Mouse (Mus musculus) cerebellum, adult 11 months (tissue): ENCODE measurements around the gene Ift43.

ENCODE experiments used
- DNase-seq: peaks from one replicate; pipeline ENCODE4 v3.0.0; 2022

The Ift43 gene

DNA sequence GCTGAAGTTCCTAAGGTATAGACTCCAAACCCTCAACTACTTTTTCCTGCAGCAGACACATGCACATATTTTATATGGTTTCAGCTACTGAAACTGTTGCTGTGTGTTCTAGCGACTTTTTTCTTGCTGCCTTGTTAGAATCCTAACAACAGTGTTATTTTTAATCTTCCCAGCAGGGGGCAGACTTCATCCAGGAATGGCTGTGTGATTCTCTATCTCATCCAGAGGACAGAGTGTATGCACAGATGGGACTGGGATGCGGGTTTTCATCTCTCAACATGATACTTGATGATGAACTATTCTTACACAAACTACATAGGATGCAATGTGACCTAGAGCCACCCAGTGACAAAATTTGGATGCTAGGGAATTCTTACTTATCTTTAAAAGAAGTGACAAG, 50.5 kb downstream of the Ift43 start:
- DNase-seq: peak; percentile 67

DNA sequence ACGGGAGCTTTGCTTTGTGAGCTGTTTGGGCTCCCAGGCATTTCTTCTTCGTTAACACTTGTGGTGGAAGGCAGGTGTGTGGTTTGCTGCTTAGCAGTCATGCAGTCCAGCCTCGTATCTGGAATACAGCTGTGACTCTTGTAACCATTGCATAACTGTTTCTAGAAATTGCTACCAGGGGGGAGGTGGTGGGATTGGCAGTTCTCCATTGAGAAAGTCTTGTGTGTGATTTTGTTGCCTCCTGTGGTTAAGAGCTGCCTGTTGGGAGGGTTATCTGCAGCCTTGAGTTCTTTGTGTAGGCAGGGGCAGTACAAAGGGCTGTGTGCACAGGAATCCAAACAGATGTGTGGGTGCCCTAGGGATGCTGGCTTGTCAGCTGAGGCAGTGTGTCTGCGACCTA, 53.4 kb downstream of the Ift43 start:
- no peak for DNase-seq

DNA sequence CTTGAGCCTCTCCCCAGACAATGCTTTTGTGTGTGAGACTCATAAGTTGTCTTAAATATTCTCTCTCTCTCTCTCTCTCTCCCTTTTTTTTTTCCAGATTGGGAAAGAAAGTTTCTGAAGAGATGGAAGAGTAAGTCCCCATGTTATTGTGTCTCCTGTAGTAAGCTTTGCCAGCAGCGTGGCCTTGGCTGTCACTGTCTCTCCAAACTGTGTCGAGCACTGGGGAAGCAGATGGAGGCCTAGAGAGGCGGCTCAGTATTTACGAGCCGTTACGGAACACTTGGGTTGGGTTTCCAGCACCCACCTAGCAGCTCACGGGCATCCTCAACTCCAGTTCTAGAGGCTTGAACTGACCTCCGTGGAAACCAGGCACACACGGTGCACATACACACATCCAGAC, 56.4 kb downstream of the Ift43 start:
- DNase-seq: no peak

DNA sequence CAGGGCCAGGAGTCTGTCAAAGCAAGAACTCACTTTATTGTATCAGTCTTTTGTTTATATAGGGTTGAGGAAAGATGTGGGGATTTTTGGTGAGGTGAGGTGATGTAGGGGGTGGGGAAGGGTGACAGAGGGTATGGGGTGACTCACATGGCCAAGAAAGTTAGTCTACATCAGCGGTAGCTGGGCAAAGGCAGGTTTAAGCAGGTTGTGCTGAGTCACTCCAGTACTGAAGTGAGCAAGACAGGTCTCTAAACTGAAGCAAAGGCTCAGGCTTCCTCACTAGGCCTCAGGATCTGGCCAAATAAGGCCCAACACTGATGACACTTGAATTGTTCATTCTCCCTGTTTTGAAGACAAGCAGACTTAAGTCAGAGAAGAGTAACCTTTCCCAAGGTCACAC, 60.0 kb downstream of the Ift43 start:
- no peak for DNase-seq

DNA sequence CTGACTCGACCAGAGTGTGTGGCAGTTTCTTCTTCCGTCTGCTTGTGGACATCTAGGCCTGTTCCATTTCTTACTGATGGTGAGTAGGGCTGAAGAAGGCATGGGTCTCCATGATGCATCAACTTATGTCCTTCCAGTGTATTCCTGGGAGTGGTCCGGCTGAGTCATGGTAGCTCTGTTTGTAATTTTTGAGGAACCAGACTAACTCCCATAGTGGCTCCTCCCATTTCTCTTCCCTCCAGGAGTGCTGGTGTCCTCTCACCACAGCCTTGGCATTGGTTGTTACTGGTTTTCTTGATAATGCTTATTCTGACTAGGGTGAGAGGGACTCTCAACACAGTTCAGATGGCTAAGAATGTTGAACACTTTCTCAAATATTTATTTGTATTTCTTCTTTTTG, 63.9 kb downstream of the Ift43 start:
- no peak for DNase-seq

DNA sequence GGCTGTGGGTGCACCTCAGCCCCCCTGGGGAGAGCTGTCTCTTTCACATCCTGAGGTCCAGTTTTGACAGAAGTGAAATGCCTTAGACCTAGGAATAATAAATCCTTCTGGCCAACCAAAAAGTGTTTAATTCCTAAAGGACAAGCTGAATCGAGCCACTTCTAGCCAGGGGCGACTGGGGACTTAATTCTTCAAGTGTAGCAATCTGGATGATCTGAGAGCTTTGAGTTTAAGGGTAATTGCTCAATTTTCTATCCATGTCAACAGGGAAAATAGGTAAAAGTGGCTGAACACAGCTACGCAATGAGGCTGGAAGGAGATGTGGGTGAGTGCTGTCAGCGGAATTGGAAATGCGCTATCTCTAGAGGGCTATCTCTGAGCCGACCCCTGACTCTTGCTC, 65.9 kb downstream of the Ift43 start:
- DNase-seq: no peak

DNA sequence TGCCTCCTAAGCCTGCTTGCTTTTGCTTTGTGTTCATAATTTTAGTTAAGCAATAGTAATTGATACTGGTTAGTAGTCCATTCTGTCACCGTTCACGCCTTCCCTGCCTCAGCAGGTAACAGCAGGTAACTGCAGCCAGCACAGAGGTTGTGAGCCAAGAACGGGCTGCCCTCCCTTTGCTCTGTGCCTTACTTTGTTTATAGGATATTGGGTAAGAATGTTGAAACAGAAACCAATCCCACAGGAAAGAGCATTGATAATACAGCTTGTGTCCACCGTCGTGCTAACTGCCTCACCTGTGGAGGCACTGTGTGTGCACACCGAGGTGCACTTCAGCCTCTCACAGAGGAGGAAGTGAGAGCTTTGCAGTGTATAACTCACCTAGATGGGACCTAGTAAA, 66.7 kb downstream of the Ift43 start:
- no peak for DNase-seq

DNA sequence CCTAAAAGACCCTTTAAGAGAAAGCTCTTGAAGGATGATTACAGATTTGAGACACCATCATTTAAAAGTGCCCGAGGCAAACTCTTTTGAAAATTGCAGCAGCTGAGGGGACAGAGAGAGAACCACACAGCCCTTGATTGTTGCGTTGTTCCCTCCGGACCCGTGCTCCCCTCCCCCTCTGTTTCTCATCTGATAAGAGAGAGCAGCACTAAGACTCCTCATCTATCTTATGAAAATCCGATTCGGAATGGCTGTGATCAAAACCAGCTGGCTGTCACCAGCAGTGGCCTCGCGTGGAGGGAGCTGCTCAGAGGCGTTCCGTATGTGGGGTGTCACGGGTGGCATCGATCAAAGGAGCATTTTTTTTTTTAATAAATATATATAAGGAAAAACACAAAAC, 69.6 kb downstream of the Ift43 start:
- no peak for DNase-seq

DNA sequence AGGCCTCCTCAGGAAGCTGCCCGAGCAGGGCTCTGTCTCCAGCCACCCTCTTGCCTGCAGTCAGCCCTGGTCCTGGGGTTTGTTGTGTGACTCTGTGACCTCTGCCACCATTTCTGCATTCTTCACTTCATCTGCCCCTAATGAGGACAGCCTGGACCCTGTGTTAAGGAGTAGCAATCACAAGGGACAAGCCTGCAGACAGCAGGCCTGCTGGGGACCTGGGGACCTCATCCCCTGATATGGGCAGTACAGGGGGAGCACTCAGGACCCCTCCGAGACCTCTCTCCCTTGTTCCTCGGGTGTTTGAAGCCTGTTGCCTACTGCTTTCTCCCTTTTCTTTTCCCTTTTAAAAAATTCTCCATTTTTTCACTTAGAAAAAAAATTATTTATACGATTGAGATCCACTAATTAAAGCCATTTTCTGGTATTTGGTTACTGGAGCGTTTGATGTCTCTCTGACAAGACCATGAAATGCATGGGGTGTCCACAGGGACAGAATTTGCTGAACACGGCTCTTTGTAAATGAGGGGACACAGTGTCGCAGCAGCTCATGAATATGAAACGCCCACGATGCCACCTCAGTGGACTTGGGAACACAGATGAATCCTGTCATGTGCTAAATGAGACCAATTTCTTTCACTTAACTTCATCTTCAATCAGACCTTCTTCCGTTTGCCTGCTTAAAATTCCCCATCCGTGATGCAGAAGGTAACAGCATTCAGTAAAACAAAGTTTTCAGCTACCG, 71.0 kb downstream of the Ift43 start:
- DNase-seq: no peak

DNA sequence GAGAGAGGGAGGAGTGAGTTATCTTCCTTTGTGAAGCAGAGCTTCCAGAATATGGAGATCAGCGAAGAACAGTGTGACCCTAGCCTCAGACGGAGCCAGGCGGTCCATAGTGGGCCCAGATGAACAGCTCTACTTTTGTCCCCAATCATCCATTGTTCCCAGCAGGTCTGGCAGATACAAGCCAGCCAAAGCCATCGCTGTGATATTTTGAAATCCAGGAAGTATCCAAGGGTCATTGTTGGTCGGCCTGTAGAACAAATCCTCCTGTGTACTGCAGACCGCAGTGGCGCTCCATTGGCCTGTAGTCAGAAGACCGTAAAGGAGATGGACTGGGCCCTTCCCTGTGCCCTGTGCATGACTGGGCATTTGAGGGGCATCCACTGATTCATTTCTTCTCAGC, 72.8 kb downstream of the Ift43 start:
- DNase-seq: no peak

DNA sequence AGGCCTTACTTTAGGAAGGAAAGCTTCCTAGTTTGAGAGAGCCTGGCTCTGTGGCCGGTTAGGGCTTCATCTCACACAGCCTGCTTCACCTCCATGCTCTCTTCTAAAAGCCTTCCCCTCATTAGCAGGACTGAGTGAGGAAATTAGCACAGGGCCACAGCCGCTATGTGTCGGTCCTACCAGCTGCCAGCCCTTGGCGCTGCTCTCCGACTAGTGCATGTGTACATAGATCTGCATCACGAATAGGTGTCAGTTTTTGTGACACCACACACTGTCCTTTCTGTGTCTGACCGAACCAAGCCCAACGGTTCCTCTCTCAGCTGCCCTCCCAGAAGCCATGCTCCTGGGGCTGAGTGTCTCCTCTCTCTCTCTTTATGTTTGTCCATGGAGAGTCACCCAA, 74.8 kb downstream of the Ift43 start:
- no peak for DNase-seq

DNA sequence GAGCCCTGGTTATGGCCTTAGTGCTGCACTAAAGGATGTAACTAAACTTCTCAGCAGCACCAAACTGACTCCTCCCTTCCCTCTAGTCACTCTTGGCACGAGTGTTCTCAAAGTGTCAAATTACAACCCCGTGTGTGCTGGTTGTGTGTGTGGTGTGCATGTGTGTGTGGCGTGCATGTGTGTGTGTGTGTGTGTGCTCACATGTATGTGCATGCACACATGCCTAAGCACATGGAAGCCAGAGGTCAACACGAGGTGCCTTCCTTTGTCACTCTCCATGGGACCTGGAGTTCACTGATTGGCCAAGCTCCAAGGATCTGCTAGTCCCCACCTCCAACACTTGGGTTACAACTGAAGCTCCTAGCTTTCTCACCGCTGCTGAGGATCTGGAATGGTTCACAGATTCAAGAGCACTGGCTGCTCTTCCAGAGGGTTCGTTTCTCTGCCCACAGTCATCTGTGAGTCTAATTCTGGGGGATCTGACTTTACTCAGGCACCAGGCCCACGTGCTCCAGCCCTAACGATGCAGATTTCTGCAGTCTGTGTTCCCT, 75.6 kb downstream of the Ift43 start:
- DNase-seq: peak; percentile 27

DNA sequence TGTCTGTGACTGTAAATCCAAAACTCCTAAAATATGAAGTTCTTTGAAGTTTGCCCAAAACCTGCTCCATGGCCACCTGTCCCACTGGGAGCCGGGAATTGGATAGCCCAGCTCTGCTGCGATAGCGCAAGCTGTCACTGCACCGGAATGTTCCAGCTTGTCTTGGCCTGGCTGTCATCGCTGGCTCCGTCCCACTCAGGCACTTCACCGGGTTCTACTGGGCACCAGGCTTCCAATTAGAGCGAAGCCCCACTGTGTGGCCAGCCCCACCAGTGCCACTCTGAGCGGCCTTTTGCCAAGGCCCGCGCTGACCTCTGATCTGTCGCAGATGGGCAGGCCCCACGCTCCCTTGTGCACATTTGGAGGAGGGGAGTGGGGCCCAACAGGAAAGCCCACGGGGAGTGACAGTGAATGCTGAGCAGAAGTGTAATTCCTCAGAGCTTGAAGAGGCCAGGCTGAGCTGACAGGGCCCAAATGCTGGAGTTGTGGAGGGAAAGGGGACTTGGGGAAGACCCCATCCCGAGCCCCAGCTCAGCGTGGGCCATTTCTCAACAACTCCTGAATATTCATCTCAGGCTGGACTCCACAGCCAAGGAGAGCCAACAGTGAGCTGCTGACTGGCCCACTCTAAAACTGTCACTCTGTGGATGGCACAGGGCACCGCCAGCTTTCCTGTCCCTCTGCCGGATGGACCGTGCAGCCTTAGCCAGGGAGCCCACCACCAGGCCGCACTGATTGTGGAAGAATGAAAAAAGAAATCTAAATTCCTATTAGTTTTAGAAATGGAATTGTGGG, 76.5 kb downstream of the Ift43 start:
- DNase-seq: peak; percentile 98

DNA sequence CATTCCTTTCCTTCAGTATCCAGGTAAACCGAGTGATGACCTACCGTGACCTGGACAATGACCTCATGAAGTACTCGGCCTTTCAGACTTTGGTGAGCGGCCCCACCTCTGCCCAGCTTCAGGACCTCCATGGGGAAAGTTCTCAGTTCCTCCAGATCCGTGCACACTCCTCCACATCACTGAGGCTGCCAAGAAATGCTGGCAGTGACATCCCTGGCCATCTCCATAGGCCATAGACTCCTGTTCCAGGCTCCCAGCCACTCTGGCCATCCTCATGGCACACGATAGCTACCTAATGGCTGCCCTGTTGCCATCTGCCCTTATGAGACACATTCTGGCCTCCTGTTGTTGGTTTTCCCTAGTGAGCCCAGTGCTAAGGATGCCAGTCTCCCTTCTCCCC, 79.1 kb downstream of the Ift43 start:
- peak; percentile 50 for DNase-seq

DNA sequence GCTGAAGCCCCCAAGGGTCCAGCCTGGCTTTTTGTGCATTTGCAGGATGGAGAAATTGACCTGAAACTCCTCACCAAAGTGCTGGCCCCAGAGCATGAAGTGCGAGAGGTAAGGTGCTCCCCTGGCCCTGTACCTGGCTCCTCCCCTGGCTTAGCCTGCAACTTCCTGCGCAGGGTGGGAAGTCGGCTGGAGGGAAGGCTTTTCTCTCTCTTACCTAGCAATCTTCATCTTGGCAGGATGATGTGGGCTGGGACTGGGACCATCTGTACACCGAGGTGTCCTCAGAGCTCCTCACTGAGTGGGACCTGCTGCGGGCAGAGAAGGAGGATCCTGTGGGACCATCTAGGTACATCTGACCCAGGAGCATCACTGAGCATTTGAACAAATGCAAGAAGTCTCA, 79.6 kb downstream of the Ift43 start:
- DNase-seq: no peak

DNA sequence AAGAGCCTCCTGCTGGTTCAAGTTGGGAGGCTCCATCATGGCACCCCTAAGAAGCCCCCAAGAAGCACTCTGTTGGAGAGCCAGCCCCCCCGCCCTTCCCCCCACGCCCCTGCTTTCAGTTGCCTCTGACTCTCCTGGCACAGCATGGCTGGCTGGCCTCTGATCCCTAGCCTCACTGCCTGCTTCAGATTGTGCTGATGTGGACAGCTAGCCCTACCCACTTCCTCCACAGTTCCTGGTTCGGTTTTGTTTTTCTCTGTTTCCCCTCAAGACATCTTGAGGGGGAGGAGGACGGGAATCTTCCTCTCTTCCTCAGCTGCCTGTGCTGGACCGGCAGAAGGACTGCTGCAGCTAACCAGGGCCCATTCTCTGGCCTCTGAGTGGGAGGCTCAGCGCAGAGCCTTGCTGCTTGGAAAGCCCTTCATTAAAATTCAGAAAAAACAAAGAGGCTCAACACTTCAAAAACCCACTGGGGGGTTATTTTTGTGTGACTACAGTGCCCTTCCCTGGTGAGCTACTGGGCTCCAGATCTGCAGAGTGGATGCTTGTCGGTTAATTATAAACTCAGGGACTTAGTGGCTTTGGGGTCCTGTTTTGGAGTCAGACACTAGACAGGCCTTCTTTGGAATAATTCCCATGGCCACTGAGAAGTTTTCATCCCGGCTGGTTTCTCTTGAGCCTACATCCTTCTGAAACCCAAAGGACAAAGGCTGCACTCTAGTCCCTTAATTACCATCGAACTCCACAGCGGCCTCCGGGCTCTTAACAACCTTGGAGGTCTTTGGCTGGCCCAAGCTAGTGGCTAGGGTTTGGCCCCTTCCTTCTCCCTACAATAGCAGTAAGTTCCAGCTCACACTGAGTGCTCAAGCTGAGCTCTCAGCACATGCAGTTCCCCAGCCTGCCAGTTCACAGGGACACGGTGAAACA, 80.8 kb downstream of the Ift43 start:
- DNase-seq: no peak

DNA sequence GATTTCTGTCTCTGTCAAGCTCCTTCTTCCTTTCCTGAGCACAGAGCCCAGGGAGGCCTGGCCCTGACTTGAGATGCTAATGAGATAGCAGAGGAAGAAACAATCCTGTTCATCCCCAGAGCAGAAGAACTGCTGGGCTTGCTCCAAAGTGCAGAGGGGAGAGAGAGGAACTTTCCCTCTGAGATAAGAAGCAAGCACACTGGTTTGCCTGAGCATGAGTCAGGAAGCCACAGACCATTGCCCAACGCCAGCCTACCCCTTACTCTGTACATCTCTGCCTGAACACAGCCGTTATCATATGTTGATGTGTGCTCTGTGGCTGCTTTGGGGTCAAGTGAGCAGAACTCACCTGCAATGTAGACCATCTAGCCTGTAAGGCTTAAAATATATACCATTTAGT, 83.9 kb downstream of the Ift43 start:
- DNase-seq: no peak

DNA sequence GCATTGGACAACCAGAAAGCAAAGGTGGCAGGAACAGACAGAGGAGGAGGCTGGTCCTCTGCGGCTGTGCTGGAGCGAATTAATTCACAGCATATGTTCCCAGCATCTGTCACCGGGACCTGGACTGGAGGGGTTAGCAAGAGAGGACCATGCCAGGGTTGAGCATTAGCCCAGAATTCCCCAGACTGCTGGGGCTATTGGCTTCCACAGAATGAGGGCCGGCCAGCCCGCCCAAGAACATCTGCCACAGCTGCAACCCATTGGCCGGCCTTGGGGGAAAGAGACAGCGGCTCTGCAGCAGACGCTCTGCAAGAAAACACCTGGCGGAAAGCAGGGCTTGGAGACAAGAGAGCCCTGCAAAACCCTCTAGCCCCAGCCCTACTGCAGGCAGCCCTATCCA, 84.7 kb downstream of the Ift43 start:
- DNase-seq: no peak

DNA sequence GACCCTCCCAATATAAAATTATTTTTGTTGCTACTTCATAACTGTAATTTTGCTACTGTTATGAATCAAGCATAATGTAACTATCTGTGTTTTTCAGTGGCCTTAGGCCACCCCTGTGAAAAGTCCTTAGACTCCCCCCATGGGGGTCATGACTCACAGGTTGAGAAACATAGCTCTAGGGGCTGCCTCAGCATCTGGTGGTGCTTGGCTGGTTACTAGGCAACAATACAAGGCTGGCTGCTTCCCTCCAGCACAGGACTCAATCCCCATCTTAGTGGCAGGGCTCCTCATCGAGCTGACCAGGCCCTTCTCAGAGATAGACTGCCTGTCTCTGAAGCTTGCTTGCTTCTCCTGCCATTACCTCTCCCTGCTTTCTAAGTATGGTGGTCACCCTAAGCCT, 86.4 kb downstream of the Ift43 start:
- DNase-seq: no peak

DNA sequence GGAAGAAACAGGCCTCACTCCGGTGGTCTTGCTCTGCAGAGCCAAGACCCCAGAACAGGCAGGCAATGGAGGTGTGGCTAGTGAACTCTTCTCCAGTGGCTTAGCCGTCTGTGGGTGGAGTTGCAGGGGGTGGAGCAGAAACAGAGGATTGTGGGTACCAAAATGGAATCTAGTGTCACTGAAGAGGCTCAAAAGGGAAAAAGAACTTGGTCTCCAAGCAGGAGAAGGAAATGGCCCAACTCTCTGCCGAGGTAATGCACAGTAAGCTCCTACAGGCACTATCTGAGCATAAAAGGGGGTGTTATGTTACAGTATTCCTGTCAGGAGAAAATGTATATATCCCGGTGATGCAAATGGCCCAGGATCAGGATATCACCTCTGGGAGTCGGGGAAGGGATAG, 86.9 kb downstream of the Ift43 start:
- DNase-seq: no peak

DNA sequence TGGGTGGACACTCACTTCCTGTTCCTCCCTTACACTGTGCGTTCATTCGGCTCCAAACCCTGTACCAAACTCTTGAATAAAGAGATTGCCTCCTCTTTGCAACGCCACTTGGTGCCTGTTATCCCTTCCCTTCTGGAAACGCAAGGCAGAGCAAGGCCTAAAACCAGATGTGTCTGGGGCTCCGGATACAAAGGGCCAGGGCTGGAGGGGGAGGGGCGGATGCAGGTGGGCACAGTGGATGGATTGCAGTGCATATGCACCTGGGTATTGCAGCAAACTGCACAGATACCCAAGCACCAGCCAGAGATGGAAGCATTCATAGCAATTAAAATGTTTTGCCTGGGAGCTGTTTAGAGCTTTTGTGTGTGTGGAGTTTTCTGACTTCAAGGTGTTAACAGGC, 91.0 kb downstream of the Ift43 start:
- DNase-seq: no peak

DNA sequence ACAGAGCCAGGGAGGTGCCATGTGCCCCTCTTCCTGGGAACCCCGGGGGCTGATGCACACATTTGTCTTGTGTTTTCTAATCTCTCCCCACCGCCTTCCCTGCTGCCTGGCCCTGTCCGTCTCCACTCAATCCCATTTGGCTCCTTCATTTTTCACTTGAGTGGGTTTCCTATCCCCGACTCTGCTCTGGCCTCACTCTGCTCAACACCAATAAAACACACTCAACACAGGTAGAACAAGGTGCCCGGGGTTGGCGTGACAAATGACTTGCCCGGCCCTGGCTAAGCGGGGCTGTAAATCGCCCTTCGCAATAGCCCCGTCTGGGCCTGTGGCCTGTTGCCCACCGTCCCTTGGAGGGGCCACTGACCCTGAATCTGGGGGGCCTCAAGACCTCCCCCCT, 92.0 kb downstream of the Ift43 start:
- DNase-seq: no peak

DNA sequence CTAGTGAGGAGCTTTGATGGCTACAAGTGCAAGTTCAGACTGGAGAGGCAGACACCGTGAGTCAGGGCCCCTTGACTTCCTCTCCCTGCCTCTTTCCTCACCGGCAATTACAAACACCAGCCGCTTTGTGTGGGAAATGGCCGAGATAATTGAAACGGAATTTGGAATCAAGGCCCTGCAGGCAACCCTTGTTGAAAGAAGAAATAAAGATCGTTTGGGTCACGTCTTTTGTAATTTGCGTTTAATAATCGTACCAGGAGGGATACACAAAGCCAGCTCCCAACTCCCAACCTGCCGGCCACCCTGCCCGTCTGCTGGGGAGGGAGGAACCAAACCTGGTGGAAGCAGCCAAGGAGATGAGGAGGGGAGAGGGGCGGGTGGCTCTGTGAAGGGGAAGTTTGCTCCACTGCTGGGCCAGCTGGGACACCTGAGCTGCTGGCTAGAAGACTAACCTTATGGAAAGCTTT, 93.2 kb downstream of the Ift43 start:
- DNase-seq: no peak
